Mouse (Mus musculus) liver, embryonic 11.5 days (tissue): ENCODE measurements around the gene Adamtsl2. TPM values are rescaled to one million over a fixed set of nuclear protein-coding genes. Genes with fewer than 3 reads are reported as not detected.

Experiments used
- ATAC-seq: fragments of 200-750 bp; cut with Nextera tagmentation; replicated peaks from 2 replicates; pipeline ENCODE4 v1.8.0; 2017; ENCODE audit warnings: moderate number of reproducible peaks, mild to moderate bottlenecking, moderate TSS enrichment, moderate library complexity; ENCODE audit not compliant: low FRiP score
- DNase-seq: peaks from one replicate; pipeline ENCODE4 v3.0.0-alpha.2; 2017; ENCODE audit warnings: low spot score
- H3K27ac ChIP-seq: fragments of 300-500 bp; sonication (generic); 2 replicates; pipeline ENCODE4 v1.5.1; 2014; ENCODE audit warnings: mild to moderate bottlenecking, low read depth, low read length, control low read depth
- H3K27me3 ChIP-seq: fragments of 300-500 bp; sonication (generic); replicated peaks from 2 replicates; pipeline ENCODE4 v1.6.1; 2014; ENCODE audit warnings: low read length, mixed read lengths; ENCODE audit not compliant: control insufficient read depth, insufficient read depth
- H3K36me3 ChIP-seq: fragments of 300-500 bp; sonication (generic); 2 replicates; pipeline ENCODE4 v1.6.1; 2014; ENCODE audit warnings: mild to moderate bottlenecking, low read length, moderate library complexity, mixed read lengths; ENCODE audit not compliant: control insufficient read depth, insufficient read depth
- H3K4me1 ChIP-seq: fragments of 300-500 bp; sonication (generic); replicated peaks from 2 replicates; pipeline ENCODE4 v1.6.1; 2014; ENCODE audit warnings: low read length, mixed read lengths; ENCODE audit not compliant: control insufficient read depth, insufficient read depth
- H3K4me2 ChIP-seq: fragments of 300-500 bp; sonication (generic); 2 replicates; pipeline ENCODE4 v1.6.1; 2014; ENCODE audit warnings: mild to moderate bottlenecking, control low read depth, moderate library complexity
- H3K4me3 ChIP-seq: fragments of 300-500 bp; sonication (generic); 2 replicates; pipeline ENCODE4 v1.5.1; 2014; ENCODE audit warnings: low read depth, low read length, control low read depth
- H3K9ac ChIP-seq: fragments of 300-500 bp; sonication (generic); 2 replicates; pipeline ENCODE4 v1.6.1; 2014; ENCODE audit warnings: low read depth, low read length, control low read depth
- H3K9me3 ChIP-seq: fragments of 300-500 bp; sonication (generic); 2 replicates; pipeline ENCODE4 v1.6.1; 2016; ENCODE audit warnings: low read length, inconsistent platforms, mixed read lengths; ENCODE audit not compliant: control insufficient read depth
- WGBS: fragments of 180-500 bp; shearing (Covaris S2); extraction: QIAGEN DNeasy Blood & Tissue Kit; methylation state at CpG from one replicate; pipeline ENCODE4 v1.1.7; 2014; 5-methylcytosine and 5-hydroxymethylcytosine counted together
- polyA plus RNA-seq: library from polyadenylated mRNA; unstranded; fragments of >200 nt; fragmentation: Nextera tagmentation; extraction: Ambion mirVana; gene quantifications from 2 replicates; pipeline ENCODE4 v1.2.1, GENCODE M21; 2014

Adamtsl2 gene
- polyA plus RNA-seq, 1 experiment from 2014 or later: 3.5 TPM

DNA sequence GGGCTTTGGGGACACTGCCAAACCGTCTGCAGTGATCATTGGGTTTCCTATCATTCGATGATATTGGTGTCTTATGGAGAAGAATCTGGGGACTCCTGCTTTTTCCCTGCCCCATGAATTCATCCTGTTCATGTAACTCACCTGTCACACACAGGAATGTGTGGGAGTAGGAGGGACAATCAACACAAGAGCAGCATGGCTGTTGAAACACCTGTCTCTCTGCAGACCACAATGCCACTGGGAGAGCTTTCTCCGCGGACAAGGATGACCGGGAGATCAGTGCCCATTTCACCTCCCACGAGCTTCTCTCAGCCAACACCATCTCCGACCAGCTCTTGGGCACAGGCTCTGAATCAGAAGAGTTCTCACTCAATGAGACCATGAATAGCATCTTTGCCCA, 16.0 kb downstream of the Adamtsl2 start:
- H3K9me3 ChIP-seq: no peaks in the 10 kb centered on the region
- DNase-seq (no peak), ATAC-seq (no peak)
- no peak overlapping the region for H3K9ac ChIP-seq
- peaks cover 2% of the 10 kb centered on the region; the same call in 1 of the 2 replicates for H3K27me3 ChIP-seq
- whole genome bisulfite sequencing: 88% methylated on average over 7 of the region's 7 CpGs
- no peak overlapping the region for H3K4me2 ChIP-seq
- no peaks in the 10 kb centered on the region; the same call in none of the 2 replicates for H3K4me1 ChIP-seq
- H3K27ac ChIP-seq: no peak overlapping the region
- H3K4me3 ChIP-seq: no peak overlapping the region
- H3K36me3 ChIP-seq: no peaks in the 10 kb centered on the region

DNA sequence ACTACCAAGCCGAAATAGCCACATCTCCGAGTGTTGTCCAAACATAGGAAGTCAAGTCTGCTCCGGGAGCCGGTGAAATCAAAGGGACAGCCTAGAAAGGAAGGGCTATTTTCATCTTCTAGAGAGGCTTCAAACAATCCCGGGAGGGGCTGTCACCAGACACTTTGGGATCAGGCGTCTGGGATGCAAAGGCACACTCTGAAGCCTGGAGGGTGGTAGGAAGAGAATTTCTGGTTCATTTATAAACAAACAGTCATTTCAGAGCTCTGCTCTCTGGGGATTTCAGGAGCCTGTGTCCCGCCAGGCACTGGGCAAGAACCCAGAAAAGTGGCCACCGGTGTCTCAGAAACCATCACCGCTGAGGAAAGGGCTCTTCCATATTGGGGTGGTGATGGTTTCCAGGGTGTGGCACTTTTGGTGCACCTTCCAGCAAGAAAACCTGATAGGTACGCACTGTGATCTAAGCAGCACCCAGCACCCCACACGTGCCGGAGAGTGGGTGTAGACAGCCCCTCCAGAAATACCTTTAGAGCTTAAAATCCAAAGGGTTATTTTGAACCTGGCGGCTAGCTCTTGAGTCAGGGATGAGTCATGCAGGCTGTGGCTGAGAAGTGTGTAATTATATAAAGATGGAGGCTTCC, 17.3 kb downstream of the Adamtsl2 start:
- H3K27me3 ChIP-seq: peaks cover 2% of the 10 kb centered on the region; the same call in 1 of the 2 replicates
- WGBS: 43% methylated on average over 13 of the region's 13 CpGs
- ATAC-seq (no peak), DNase-seq (no peak)
- no peaks in the 10 kb centered on the region for H3K36me3 ChIP-seq
- no peaks in the 10 kb centered on the region; the same call in none of the 2 replicates for H3K4me1 ChIP-seq
- H3K9me3 ChIP-seq: no peaks in the 10 kb centered on the region
- no peak overlapping the region for H3K27ac ChIP-seq
- H3K4me2 ChIP-seq: no peak overlapping the region
- H3K4me3 ChIP-seq: no peak overlapping the region
- H3K9ac ChIP-seq: no peak overlapping the region

DNA sequence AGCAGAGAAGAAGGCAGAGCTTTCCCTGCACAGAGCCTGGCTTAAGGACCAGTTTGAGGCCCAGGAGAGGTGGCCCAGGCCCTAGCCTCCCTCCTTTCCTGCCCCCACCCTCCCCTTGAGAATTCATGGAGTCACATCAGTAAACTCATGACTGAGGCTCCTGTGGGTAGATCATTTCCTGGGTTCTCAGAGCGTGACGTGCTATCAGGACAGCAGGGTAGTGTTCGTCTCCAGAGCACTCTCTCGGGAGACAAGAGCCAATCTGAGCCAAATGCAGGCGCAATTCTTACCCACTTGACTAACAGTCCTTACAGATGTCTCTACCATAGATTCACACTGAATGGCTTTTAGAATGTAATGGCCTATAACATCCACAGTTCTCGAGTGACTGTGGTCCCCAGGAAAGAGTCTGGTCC, 18.1 kb downstream of the Adamtsl2 start:
- Histone ChIP-seq H3K9me3 (no peaks in the 10 kb centered on the region), H3K4me3 (no peak overlapping the region), H3K4me1 (no peaks in the 10 kb centered on the region; the same call in none of the 2 replicates), H3K36me3 (no peaks in the 10 kb centered on the region), H3K27ac (no peak overlapping the region; the same call in 1 of the 2 replicates), H3K27me3 (peaks cover 2% of the 10 kb centered on the region; the same call in 1 of the 2 replicates), H3K4me2 (no peak overlapping the region), H3K9ac (no peak overlapping the region)
- 46% methylated on average over 6 of the region's 6 CpGs for WGBS
- ATAC-seq (no peak), DNase-seq (no peak)

DNA sequence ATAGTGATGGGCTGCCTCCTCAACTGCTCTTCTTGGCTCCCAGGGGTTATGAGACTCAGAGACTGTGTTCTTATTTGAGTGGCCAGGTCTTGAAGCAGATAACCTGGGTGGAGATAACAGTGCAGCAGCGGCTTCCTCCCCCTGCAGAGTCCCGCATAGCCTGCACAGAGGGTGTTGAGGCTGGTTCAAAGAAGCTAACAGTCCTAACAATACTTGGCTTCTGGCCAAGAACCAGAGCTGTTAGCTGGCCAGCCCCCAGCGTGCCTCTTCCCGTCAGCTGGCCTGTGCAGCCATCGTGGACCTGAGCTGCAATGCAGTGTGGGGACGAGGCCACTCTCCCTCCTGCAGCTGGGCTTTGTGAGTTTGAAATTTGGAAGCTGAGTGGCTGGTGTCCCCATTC, 18.6 kb downstream of the Adamtsl2 start:
- no peak overlapping the region for H3K4me3 ChIP-seq
- H3K9me3 ChIP-seq: no peaks in the 10 kb centered on the region
- H3K4me1 ChIP-seq: no peaks in the 10 kb centered on the region; the same call in none of the 2 replicates
- H3K4me2 ChIP-seq: no peak overlapping the region
- no peak overlapping the region for H3K9ac ChIP-seq
- H3K27ac ChIP-seq: no peak overlapping the region
- ATAC-seq (no peak), DNase-seq (no peak)
- no peaks in the 10 kb centered on the region for H3K36me3 ChIP-seq
- 23% methylated on average over 6 of the region's 6 CpGs for WGBS
- H3K27me3 ChIP-seq: peaks cover 2% of the 10 kb centered on the region; the same call in 1 of the 2 replicates

DNA sequence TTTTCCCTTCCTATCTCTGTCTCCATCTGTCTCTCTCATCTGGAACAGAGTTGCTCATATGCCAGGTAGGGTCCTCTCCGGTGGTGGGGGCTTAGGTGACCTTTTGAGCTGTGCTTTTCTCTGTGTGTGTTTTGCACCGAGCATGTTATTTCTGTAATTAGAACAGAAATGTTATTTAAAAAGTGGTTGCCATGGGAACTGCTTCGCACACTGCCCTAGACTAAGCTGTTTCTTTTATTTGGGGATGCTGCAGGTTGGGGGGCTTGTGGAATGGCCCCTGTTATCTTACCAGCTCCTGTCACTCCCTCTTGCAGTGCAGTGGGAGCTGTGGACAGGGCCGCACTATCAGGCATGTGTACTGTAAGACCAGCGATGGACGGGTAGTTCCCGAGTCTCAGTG, 24.4 kb downstream of the Adamtsl2 start:
- 0 out of 2 replicates have a peak, but pooled peaks cover 2% of the 10 kb centered on the region for H3K4me1 ChIP-seq
- ATAC-seq (no peak), DNase-seq (no peak)
- H3K4me2 ChIP-seq: no peak overlapping the region
- WGBS: 73% methylated on average over 7 of the region's 7 CpGs
- H3K9ac ChIP-seq: no peak overlapping the region
- H3K36me3 ChIP-seq: no peaks in the 10 kb centered on the region
- no peaks in the 10 kb centered on the region for H3K9me3 ChIP-seq
- no peaks in the 10 kb centered on the region; the same call in 1 of the 2 replicates for H3K27me3 ChIP-seq
- no peak overlapping the region for H3K27ac ChIP-seq
- H3K4me3 ChIP-seq: no peak overlapping the region

DNA sequence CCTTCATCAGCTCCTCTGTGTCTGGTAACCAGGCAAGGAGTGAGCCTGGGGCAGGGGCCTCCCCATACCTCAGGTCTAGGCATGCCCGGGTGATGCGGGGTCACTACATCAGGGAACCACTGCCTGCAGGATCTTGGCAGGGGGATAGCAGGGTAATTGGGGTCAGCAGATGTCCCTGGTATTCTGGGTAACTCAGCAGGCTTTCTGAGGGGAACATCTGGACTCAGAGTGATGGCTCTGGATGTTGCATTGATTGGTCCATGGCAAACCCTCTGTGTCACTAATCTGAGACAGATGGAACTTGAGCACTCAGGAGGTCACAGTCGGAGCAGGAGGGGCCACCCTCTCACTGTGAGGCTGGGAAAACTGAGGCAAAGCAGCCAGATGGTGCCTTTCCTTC, 27.6 kb downstream of the Adamtsl2 start:
- H3K27me3 ChIP-seq: no peaks in the 10 kb centered on the region; the same call in 1 of the 2 replicates
- no peak overlapping the region for H3K4me2 ChIP-seq
- H3K36me3 ChIP-seq: no peaks in the 10 kb centered on the region
- ATAC-seq (no peak), DNase-seq (no peak)
- H3K9me3 ChIP-seq: no peaks in the 10 kb centered on the region
- 0 out of 2 replicates have a peak, but pooled peaks cover 2% of the 10 kb centered on the region for H3K4me1 ChIP-seq
- 51% methylated on average over 3 of the region's 3 CpGs for WGBS
- no peak overlapping the region for H3K9ac ChIP-seq
- H3K4me3 ChIP-seq: no peak overlapping the region
- no peak overlapping the region for H3K27ac ChIP-seq

DNA sequence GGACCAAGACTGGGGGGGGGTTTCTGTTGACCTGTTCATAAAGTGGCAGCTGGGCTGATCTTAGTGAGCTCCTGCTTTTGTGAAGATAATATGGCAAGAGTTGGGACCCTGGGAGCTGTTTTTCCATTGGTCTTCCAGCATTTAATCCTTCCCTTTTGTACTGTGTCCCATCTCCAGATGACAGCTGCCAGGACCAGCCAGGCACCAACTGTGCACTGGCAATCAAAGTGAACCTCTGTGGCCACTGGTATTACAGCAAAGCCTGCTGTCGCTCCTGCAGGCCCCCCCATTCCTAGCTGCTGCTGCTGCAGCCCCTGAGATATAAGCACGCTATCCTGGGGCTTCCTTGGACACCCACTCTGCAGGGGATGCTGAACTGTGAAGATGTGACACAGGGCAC, 29.0 kb downstream of the Adamtsl2 start:
- no peak for ATAC-seq
- Histone ChIP-seq H3K9ac (no peak overlapping the region), H3K9me3 (no peaks in the 10 kb centered on the region), H3K4me3 (no peak overlapping the region), H3K4me2 (no peak overlapping the region), H3K4me1 (0 out of 2 replicates have a peak, but pooled peaks cover 2% of the 10 kb centered on the region), H3K36me3 (no peaks in the 10 kb centered on the region), H3K27ac (no peak overlapping the region), H3K27me3 (no peaks in the 10 kb centered on the region; the same call in 1 of the 2 replicates)
- WGBS: 63% methylated on average over 2 of the region's 2 CpGs
- DNase-seq: no peak

DNA sequence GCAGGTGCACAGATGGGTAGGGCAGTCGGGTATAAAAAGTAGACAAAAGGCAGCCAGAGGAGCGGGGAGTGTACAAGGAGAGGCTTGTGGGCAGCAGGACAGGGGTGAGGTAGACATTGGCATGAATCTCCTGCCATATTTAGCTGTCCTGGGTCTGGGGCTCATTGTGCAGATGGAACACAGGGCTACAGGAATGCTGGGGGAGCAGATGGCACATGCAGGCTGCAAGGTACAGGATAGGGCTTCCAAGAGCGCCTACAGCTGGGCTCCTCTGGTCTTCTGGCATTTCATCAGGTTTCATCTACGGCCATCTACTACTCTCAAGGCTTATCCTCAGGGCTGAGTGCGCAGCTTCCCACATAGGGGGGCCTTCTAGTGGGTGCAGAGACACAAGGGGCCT, 29.9 kb downstream of the Adamtsl2 start:
- WGBS: 81% methylated on average over 5 of the region's 5 CpGs
- H3K4me3 ChIP-seq: no peak overlapping the region
- no peak for DNase-seq
- H3K4me1 ChIP-seq: 0 out of 2 replicates have a peak, but pooled peaks cover 2% of the 10 kb centered on the region
- no peaks in the 10 kb centered on the region for H3K36me3 ChIP-seq
- H3K4me2 ChIP-seq: no peak overlapping the region
- H3K9ac ChIP-seq: no peak overlapping the region
- no peak overlapping the region for H3K27ac ChIP-seq
- no peak for ATAC-seq
- no peaks in the 10 kb centered on the region for H3K9me3 ChIP-seq
- no peaks in the 10 kb centered on the region; the same call in 1 of the 2 replicates for H3K27me3 ChIP-seq

DNA sequence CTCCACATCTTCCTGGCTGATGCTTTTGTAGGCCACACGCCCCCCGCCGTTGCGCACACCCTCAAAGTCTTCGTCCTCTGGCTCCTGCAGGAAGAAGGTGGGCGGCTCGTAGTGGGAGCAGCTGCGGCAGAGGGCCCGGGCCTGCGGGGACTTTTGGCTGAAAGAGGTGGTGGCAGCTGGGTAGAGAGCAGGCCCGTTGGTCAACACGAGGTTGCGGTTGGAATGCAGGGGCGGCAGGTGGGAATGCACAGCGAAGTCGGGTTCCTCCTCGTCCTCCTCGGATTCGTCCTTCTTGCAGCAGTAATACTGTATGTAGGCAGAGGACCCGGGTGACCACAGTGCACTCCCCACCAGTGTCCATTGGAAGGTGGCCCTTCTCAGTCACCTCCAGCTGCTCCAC, 33.4 kb downstream of the Adamtsl2 start:
- Histone ChIP-seq H3K9ac (no peak overlapping the region), H3K27ac (no peak overlapping the region)
- 83% methylated on average over 20 of the region's 20 CpGs for WGBS

More for the DNA sequence above, 33.4 kb downstream of the Adamtsl2 start:
- H3K36me3 ChIP-seq: no peaks in the 10 kb centered on the region
- H3K4me1 ChIP-seq: no peaks in the 10 kb centered on the region
- DNase-seq (no peak), ATAC-seq (no peak)
- no peaks in the 10 kb centered on the region; the same call in 1 of the 2 replicates for H3K27me3 ChIP-seq
- no peak overlapping the region for H3K4me2 ChIP-seq
- no peak overlapping the region for H3K4me3 ChIP-seq
- no peaks in the 10 kb centered on the region for H3K9me3 ChIP-seq
